In genomic region chr12:112928401-112929241, GRCm38 (mm10) we compare ENCODE assay signal across 8 mouse cellular contexts. TPM values are rescaled to one million over a fixed set of nuclear protein-coding genes. Genes with fewer than 3 reads are reported as not detected.
DNase-seq lines count a peak whose midpoint lies in the region; ATAC-seq and TF ChIP-seq lines count a peak whose summit lies in the region.

No protein-coding gene starts in this region.

- no peak for TF ChIP-seq CTCF in heart, postnatal 0 days (IDR thresholded peaks at IDR 0.05; ENCODE audit: low read depth)
- peak; percentile 5; the same call in 1 of the 2 replicates for TF ChIP-seq CTCF in left cerebral cortex, adult 2 months (IDR thresholded peaks at IDR 0.05)

- intact Hi-C loops in left cerebral cortex, adult 2 months (cut with DNase I), result loop anchor here (2.0 to 5.0 kb wide), 2 partner anchors 51 to 100 kb away; partner anchors contain the start of gene Cdca4

- H3K9me3 ChIP-seq in heart, postnatal 0 days (replicated peaks; ENCODE audit: control insufficient read depth, low read length), result no peaks in the 10 kb centered on the region

- peak; percentile 41 for ATAC-seq in heart, postnatal 0 days (ENCODE audit: insufficient read depth, low read depth)

- peak overlapping the region; percentile 81 for H3K4me2 ChIP-seq in heart, postnatal 0 days (ENCODE audit: low read depth, low read length)

- peaks cover 24% of the 10 kb centered on the region for H3K4me1 ChIP-seq in heart, postnatal 0 days (ENCODE audit: control insufficient read depth, insufficient read depth)

- WGBS in heart, postnatal 0 days, result 2% methylated on average over 98 of the region's 124 CpGs

- peak overlapping the region; percentile 22 for H3K9ac ChIP-seq in heart, postnatal 0 days (replicated peaks; ENCODE audit: low read depth, low read length)

- no peaks in the 10 kb centered on the region for H3K36me3 ChIP-seq in heart, postnatal 0 days (replicated peaks; ENCODE audit: control insufficient read depth, insufficient read depth, low read length)
- no peaks in the 10 kb centered on the region for H3K36me3 ChIP-seq in splenic B cell, adult 2 months (ENCODE audit: control insufficient read depth, insufficient read depth, low read length, poor library complexity, severe bottlenecking)

- peak overlapping the region; percentile 53 for H3K4me3 ChIP-seq in heart, postnatal 0 days (ENCODE audit: low read depth, low read length)
- H3K4me3 ChIP-seq in left cerebral cortex, adult 2 months, result peak overlapping the region; percentile 67

- TF ChIP-seq EP300 in heart, postnatal 0 days (IDR thresholded peaks at IDR 0.05; ENCODE audit: low read depth), result no peak

- peak overlapping the region; percentile 53 for H3K27ac ChIP-seq in heart, postnatal 0 days (ENCODE audit: low read depth)
- H3K27ac ChIP-seq in left cerebral cortex, adult 2 months, result peak overlapping the region; percentile 90

- H3K27me3 ChIP-seq in heart, postnatal 0 days (ENCODE audit: control insufficient read depth, insufficient read depth, low read length), result peaks cover 70% of the 10 kb centered on the region
- H3K27me3 ChIP-seq in splenic B cell, adult 2 months (ENCODE audit: control insufficient read depth, insufficient read depth, low read length, poor library complexity, severe bottlenecking), result 0 out of 2 replicates have a peak, but pooled peaks cover 3% of the 10 kb centered on the region

- DNase-seq in lung, adult 18-20 months, result peak; percentile 36 to 39
- DNase-seq in lung, postnatal 25 days (ENCODE audit: low spot score), result no peak
- DNase-seq in embryo, embryonic 10.5 days (ENCODE audit: low spot score), result peak; percentile 50
- DNase-seq in heart, postnatal 0 days (ENCODE audit: low spot score), result no peak
- peak; percentile 70 to 75 for DNase-seq in left cerebral cortex, adult 2 months (ENCODE audit: extremely low spot score in 1 of 2, low spot score in 2 of 2)
- DNase-seq in mesoderm, embryonic 11.5 days (ENCODE audit: low read depth, low spot score), result peak; percentile 49
- peak; percentile 45 for DNase-seq in splenic B cell, adult 2 months (ENCODE audit: low read depth, low spot score)
- no peak for DNase-seq in spleen, postnatal 14 days (ENCODE audit: low spot score in 2 of 2)

RNA-seq across cellular contexts. Expression of gene Jag2, which starts 1.0 kb away (rescaled TPM):
- total RNA-seq in heart, postnatal 0 days (2014; rRNA removed; ENCODE audit: low replicate concordance), result 22.7 and 58.5 TPM in 2 replicates
- 1.8 and 3.3 TPM in 2 replicates for polyA plus RNA-seq in heart, postnatal 0 days (2015; fragmentation: Nextera tagmentation; extraction: Ambion mirVana)
- total RNA-seq in left cerebral cortex, adult 2 months (2021), result 10 to 100 TPM; 57.9 to 62.2 TPM

RNA-seq across cellular contexts. Expression of gene Nudt14, which starts 13.3 kb away (rescaled TPM):
- total RNA-seq in heart, postnatal 0 days (2014; rRNA removed; ENCODE audit: low replicate concordance), result 13.5 and 33.9 TPM in 2 replicates
- 28.2 and 33.2 TPM in 2 replicates for polyA plus RNA-seq in heart, postnatal 0 days (2015; fragmentation: Nextera tagmentation; extraction: Ambion mirVana)
- 10 to 100 TPM; 10.1 to 13.7 TPM for total RNA-seq in left cerebral cortex, adult 2 months (2021)

RNA-seq across cellular contexts. Expression of gene Btbd6, which starts 47.7 kb away (rescaled TPM):
- total RNA-seq in heart, postnatal 0 days (2014; rRNA removed; ENCODE audit: low replicate concordance), result 62.7 and 70.2 TPM in 2 replicates
- 20.4 and 21.6 TPM in 2 replicates for polyA plus RNA-seq in heart, postnatal 0 days (2015; fragmentation: Nextera tagmentation; extraction: Ambion mirVana)
- 10 to 100 TPM; 60.2 to 64.5 TPM for total RNA-seq in left cerebral cortex, adult 2 months (2021)

Comparison
In these comparisons a context has a peak if more than half of its experiments do, and no peak if none do; other contexts are left out.
1. DNase-seq: peak in lung, adult 18-20 months (2 of 2), embryo, embryonic 10.5 days (single experiment), left cerebral cortex, adult 2 months (2 of 2), mesoderm, embryonic 11.5 days (single experiment) and splenic B cell, adult 2 months (single experiment); none in lung, postnatal 25 days (single experiment), heart, postnatal 0 days (single experiment) and spleen, postnatal 14 days (0 of 2).